Mouse (Mus musculus) hindlimb bud, embryonic 11.5 days (tissue): Measurements from ENCODE around the gene Msrb3.

Experiments used
- DNase-seq: peaks from one replicate; pipeline ENCODE4 v3.0.0-alpha.2; 2012; ENCODE audit warnings: low read depth, low spot score; ENCODE audit errors: extremely low spot score

The Msrb3 gene

GRCm38 (mm10) chr10:120898785-120899762 is at the start of gene Msrb3:
Gene Msrb3, minus strand, starts transcription at chr10:120899101.
- no peak for DNase-seq

- no peak for DNase-seq
These were observed 49.6 kb upstream of the Msrb3 start for GRCm38 (mm10) chr10:120948461-120948860.

- DNase-seq = no peak
These were observed 48.9 kb upstream of the Msrb3 start for GRCm38 (mm10) chr10:120947842-120948241.

GRCm38 (mm10) chr10:120946847-120947246 is 47.9 kb upstream of the Msrb3 start:
- no peak for DNase-seq

- DNase-seq = no peak
These were observed 40.0 kb upstream of the Msrb3 start for GRCm38 (mm10) chr10:120938904-120939208.

GRCm38 (mm10) chr10:120938077-120938903 is 39.4 kb upstream of the Msrb3 start:
- DNase-seq = peak; percentile 31

- no peak for DNase-seq
These were observed 30.6 kb upstream of the Msrb3 start for GRCm38 (mm10) chr10:120929536-120929935.

GRCm38 (mm10) chr10:120928183-120928582 is 29.3 kb upstream of the Msrb3 start:
- DNase-seq = no peak

GRCm38 (mm10) chr10:120926156-120926555 is 27.3 kb upstream of the Msrb3 start:
- DNase-seq = no peak

GRCm38 (mm10) chr10:120921501-120921900 is 22.6 kb upstream of the Msrb3 start:
- no peak for DNase-seq

- DNase-seq = no peak
These were observed 21.7 kb upstream of the Msrb3 start for GRCm38 (mm10) chr10:120920604-120921003.

GRCm38 (mm10) chr10:120916250-120916649 is 17.3 kb upstream of the Msrb3 start:
- DNase-seq = no peak

GRCm38 (mm10) chr10:120914948-120915631 is 16.2 kb upstream of the Msrb3 start:
- no peak for DNase-seq

- DNase-seq = no peak
These were observed 15.4 kb upstream of the Msrb3 start for GRCm38 (mm10) chr10:120914286-120914685.

- no peak for DNase-seq
These were observed 14.9 kb upstream of the Msrb3 start for GRCm38 (mm10) chr10:120913796-120914195.

- DNase-seq = no peak
These were observed 13.1 kb upstream of the Msrb3 start for GRCm38 (mm10) chr10:120911971-120912370.

GRCm38 (mm10) chr10:120908776-120909574 is 10.1 kb upstream of the Msrb3 start:
- DNase-seq = no peak

- DNase-seq = no peak
These were observed 5.8 kb upstream of the Msrb3 start for GRCm38 (mm10) chr10:120904676-120905075.

GRCm38 (mm10) chr10:120903843-120904468 is 5.1 kb upstream of the Msrb3 start:
- DNase-seq = no peak

GRCm38 (mm10) chr10:120901746-120902145 is 2.8 kb upstream of the Msrb3 start:
- DNase-seq = no peak
